Mouse (Mus musculus) lung, adult 18-20 months (tissue): ENCODE measurements around the gene Cldn18.
A peak's percentile ranks its signal among the peaks of the same experiment; 100 is the strongest.

Experiments
- DNase-seq, 2 experiments: peaks; one replicate each; pipeline ENCODE4 v3.0.0; 2022; ENCODE audit warnings: mixed read lengths in 2 of 2

Gene Cldn18

GRCm38 (mm10) chr9:99685061-99685521, 32.0 kb downstream of the Cldn18 start:
- DNase-seq, result peak; percentile 84 to 87

DNA sequence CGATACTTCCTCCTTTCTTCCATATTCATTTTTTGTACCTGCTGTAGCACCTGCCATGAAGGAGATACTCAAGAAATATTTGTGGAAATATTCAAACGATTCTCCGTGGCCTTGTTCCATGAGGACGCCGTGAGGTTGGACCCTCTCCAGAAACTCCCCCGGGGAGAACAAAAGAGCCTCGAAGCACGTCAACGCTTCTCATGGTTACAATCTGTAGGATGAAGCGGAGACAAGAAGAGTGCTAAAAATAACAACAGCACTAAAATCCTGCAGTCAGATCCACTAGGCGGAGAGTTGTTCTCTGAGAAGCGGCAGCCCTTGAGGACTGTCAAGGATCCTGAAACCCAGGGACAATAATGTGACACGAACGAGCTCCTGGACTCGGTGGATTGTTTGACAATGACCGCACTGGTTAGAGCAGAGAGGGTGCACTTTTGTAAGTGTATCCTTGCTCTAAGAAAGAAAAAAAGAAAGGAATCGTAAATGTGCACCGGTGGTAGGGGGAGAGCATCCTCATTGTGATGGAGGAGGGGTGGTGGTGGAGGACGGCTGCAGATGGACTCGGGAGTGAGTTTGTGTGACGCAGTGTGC, 35.0 kb downstream of the Cldn18 start:
- DNase-seq, result peak in 1 of 2 experiments; percentile 26

DNA sequence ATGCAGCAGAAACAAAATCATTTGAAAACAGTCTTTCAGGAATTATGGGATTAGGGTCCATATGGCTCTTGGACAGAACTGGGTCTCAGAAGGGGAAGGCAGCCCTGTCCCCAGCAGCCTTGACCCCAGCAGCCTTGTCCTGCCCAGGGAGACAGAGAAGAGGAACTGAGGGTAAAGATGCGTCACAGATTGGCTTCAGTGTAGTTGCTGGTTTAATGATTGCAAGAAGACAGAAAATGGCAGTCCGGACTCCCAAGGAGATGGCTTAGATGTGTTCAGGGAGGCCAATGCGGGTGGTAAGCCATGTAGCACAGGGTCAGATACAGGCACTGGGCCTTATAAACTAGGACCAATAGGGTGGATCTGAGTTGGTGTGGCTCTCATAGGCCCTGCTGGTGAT, 41.4 kb downstream of the Cldn18 start:
- no peak for DNase-seq

DNA sequence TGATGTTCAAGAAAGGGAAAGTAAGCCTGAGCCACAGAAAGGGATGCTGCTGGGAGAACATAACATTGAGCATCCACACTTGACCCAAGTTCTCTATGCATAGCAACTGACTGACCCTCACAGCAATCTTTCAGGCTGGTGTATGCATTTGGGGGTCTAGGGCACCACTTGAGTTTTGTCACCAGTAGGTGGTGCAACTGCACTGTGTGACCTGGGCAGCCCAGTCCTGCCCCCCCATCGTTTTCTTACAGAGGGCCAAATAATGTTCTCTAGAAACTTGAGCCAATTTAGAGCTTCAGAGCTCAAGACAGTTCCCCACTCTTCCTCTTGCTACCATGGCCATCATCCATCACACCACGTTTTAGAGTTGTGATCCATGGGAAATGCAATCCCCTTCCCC, 45.5 kb downstream of the Cldn18 start:
- peak in 1 of 2 experiments; percentile 36 for DNase-seq

DNA sequence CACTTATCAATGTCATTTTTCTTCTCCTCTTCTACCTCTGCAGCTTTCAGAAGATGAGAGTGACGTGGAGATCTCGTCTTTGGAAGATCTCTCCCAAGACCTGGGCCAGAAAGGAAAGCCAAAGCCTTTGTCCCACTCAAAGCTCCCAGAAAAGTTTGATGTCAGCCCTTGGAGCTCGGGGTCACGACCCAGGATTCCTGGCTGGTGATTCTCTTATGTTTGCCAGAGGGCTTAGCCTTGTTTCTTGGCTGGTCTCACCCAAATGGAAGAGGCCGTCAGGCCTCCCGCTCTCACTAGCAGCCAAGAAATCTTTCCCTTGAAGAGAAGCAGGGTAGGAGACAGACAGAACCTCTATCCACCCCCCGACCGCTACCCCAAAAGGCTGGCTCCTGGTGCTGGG, 49.5 kb downstream of the Cldn18 start:
- peak; percentile 49 to 50 for DNase-seq

DNA sequence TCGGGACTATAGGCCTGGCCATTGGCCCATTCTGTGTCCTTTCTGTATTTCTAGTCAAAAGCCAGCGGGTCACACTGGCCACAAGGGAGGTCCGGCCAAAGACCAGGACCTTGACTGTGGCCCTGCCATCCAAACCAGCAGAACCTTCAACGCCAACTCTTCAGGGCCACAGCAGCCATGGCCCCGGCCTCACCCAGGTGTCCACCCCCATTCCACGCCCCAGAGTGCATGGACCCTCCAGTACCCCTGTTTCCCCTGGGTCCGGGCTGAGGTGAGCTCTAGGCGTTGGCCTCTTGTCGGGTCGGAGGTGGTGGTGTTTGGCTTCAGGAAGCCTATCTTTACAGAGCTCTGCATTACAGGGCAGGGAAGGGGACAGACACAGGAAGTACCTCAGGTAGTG, 54.2 kb downstream of the Cldn18 start:
- DNase-seq, result no peak

DNA sequence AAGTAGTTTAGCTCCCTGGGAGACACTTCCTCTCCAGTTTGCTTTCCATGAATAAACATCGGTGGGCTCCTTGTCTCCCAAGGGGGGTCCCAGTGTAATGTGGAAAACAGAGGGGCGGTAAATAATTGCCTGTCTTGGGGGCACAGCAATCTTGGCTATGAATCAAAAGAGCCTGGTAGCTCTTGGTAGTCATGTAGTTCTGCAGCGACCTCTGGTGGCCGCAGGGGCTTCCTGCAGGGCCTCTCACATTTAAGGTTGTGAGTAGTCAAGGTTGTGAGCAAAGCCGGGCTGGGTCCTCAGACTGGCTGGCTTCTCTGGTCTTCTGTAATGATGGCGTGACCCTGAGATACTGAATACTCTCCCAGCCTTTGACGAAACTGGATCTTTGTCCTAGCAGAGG, 54.7 kb downstream of the Cldn18 start:
- DNase-seq, result peak; percentile 40 to 58

DNA sequence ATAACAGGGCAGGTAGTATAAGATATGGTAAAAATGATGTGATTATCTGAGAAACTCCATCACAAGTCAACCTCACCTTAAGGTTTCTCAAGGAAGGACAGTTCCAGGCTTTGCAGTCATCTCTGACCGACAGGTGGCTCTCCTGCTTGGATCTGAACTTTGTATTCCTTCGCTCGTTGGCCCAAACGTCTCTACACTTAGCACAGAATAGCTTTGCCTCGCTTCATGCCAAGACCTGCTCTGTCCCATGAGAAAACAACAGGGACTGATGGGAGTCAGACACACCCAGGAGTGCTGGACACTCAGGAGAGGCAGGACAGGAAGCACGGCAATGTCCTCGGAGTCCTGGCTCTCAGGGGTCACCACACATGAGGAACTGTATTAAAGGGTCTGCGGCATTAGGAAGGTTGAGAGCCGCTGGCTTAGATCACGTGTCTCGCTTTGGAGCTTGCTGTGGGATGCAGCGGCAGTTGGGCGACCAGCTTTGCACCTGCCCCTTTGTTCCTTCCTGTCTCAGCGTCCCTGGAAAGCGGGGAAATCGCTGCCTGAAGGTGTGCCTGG, 55.4 kb downstream of the Cldn18 start:
- DNase-seq, result no peak

- DNase-seq, result no peak
Observed at GRCm38 (mm10) chr9:99660756-99661155, 56.3 kb downstream of the Cldn18 start.

GRCm38 (mm10) chr9:99646102-99646501, 71.0 kb downstream of the Cldn18 start:
- no peak for DNase-seq

DNA sequence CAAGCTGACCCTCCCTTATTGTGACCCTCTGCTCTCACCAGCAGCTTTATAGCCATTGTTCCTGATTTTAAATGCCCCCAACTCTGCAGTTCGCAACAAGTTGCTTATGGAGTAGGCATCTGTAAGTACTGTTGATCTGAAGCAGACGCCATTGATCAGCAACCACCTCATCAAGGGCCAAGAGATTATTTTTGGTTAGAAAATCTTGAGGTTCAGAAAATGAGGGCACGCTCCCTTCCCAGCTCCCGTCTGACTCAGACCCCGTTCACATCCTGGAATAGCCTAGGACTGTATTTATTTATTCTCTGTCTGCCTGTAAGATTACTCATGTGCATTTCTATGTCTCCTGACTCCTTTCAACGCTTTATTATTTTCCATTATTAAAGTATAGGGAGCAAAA, 71.7 kb downstream of the Cldn18 start:
- peak in 1 of 2 experiments; percentile 28 for DNase-seq

GRCm38 (mm10) chr9:99639957-99640356, 77.1 kb downstream of the Cldn18 start:
- DNase-seq, result no peak
